Mouse (Mus musculus): Measurements from ENCODE around the gene Srl.

DNA sequence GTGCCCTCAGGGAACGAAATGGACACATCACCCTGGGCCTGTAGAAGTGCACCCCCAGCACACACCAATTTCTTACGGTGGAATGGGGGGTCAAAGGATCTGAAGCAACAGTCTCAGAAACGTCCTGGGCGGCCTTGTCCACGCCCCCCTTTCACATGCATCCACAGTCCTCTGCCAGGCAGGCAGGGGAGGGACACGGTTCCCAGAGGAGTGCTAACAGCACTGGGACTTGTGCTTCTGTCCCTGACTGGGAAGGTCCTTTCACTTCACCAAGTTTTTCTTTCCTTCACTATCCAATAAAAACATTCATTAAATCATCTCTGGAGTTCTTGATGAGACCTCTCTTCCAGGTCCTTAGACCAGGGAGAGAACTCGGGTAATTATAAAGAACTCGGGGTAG is 20.9 kb downstream of the Srl start:
- TF ChIP-seq CTCF (conservative IDR thresholded peaks at IDR 0.05; ENCODE audit: insufficient read depth, insufficient read length, low read depth, low read length) (no peak), POLR2A (IDR thresholded peaks at IDR 0.05; ENCODE audit: low read depth, low read length) (no peak)
